Mouse (Mus musculus) CH12.LX (cell line): ENCODE data around the gene Olfr883. TPM values are rescaled to one million over a fixed set of nuclear protein-coding genes. Genes with fewer than 3 reads are reported as not detected.

Experiments used
- DNase-seq: peaks from one replicate; pipeline ENCODE4 v3.0.0-alpha.2; 2013; ENCODE audit errors: extremely low read depth
- H3K27ac ChIP-seq: 2 replicates; pipeline ENCODE4 v1.5.1; 2012; ENCODE audit warnings: low read depth, mild to moderate bottlenecking, control low read depth, moderate library complexity; ENCODE audit not compliant: insufficient read depth
- H3K27me3 ChIP-seq: replicated peaks from 2 replicates; pipeline ENCODE3; 2012; ENCODE audit warnings: inconsistent platforms
- H3K36me3 ChIP-seq, 2 experiments: replicated peaks in 1 of 2; 2 replicates each; pipeline versions ENCODE3 to v1.6.1; 2012; ENCODE audit warnings: inconsistent platforms in 1 of 2, low read length in 1 of 2, mild to moderate bottlenecking in 1 of 2, mixed read lengths in 1 of 2, moderate library complexity in 1 of 2; ENCODE audit not compliant: control insufficient read depth in 1 of 2, insufficient read depth in 1 of 2
- H3K4me1 ChIP-seq, 2 experiments: 2 replicates each; pipeline ENCODE4 v1.6.1; 2012; ENCODE audit warnings: inconsistent platforms in 1 of 2, moderate library complexity in 1 of 2; ENCODE audit not compliant: insufficient read depth in 2 of 2, control insufficient read depth in 1 of 2
- H3K4me2 ChIP-seq: 2 replicates; pipeline ENCODE4 v1.6.1; 2012; ENCODE audit warnings: low read depth, mild to moderate bottlenecking, control low read depth; ENCODE audit not compliant: poor library complexity, insufficient read depth, severe bottlenecking
- H3K4me3 ChIP-seq, 3 experiments: fragments of 150-350 bp in 1 of 3; sonication (generic) in 1 of 3; replicated peaks in 1 of 3; 2 replicates each; pipeline versions ENCODE3 to v1.5.1; 2011 to 2012; ENCODE audit warnings: low read depth in 2 of 3, low read length in 2 of 3, mild to moderate bottlenecking in 2 of 3, moderate library complexity in 2 of 3, control low read depth in 1 of 3, improper control_type of control experiment in 1 of 3, inconsistent platforms in 1 of 3, mixed read lengths in 1 of 3; ENCODE audit not compliant: poor library complexity in 1 of 3
- H3K79me2 ChIP-seq: replicated peaks from 2 replicates; pipeline ENCODE4 v1.6.1; 2012; ENCODE audit warnings: mild to moderate bottlenecking, moderate library complexity; ENCODE audit not compliant: control insufficient read depth, poor library complexity, insufficient read depth, severe bottlenecking; ENCODE audit errors: extremely low read depth
- H3K9ac ChIP-seq: 2 replicates; pipeline ENCODE4 v1.6.1; 2012; ENCODE audit warnings: low read depth, mild to moderate bottlenecking, control low read depth, moderate library complexity; ENCODE audit not compliant: insufficient read depth
- H3K9me3 ChIP-seq: replicated peaks from 2 replicates; pipeline ENCODE3; 2012; ENCODE audit warnings: low read length, inconsistent platforms, mixed read lengths
- BHLHE40 ChIP-seq: IDR thresholded peaks from 2 replicates; pipeline ENCODE4 v1.6.1; 2011; ENCODE audit warnings: mild to moderate bottlenecking, low read depth, low read length, improper control_type of control experiment
- CHD1 ChIP-seq: IDR thresholded peaks from 2 replicates; pipeline ENCODE4 v1.6.1; 2012; ENCODE audit warnings: low read depth, low read length, improper control_type of control experiment, inconsistent platforms
- CHD2 ChIP-seq: IDR thresholded peaks from 2 replicates; pipeline ENCODE4 v1.6.1; 2011; ENCODE audit warnings: low read length, improper control_type of control experiment
- ELF1 ChIP-seq: IDR thresholded peaks from 2 replicates; pipeline ENCODE4 v1.6.1; 2014; ENCODE audit warnings: low read depth, mild to moderate bottlenecking, inconsistent platforms, low read length, improper control_type of control experiment
- EP300 ChIP-seq: IDR thresholded peaks from 2 replicates; pipeline ENCODE4 v1.6.1; 2011; ENCODE audit warnings: low read length, improper control_type of control experiment
- IRF4 ChIP-seq: IDR thresholded peaks from 2 replicates; pipeline ENCODE4 v1.6.1; 2014; ENCODE audit warnings: low read depth, mild to moderate bottlenecking, inconsistent platforms, low read length, improper control_type of control experiment
- JUND ChIP-seq: conservative IDR thresholded peaks from 2 replicates; pipeline ENCODE4 v1.6.1; 2011; ENCODE audit warnings: low read depth, low read length, improper control_type of control experiment
- KAT2A ChIP-seq: IDR thresholded peaks from 2 replicates; pipeline ENCODE4 v1.6.1; 2012; ENCODE audit warnings: low read length, improper control_type of control experiment, inconsistent platforms; ENCODE audit not compliant: insufficient replicate concordance
- MAFK ChIP-seq: IDR thresholded peaks from 2 replicates; pipeline ENCODE4 v1.6.1; 2011; ENCODE audit warnings: low read length, improper control_type of control experiment; ENCODE audit not compliant: insufficient replicate concordance
- MAX ChIP-seq: IDR thresholded peaks from 2 replicates; pipeline ENCODE4 v1.6.1; 2011; ENCODE audit warnings: low read length, improper control_type of control experiment
- MAZ ChIP-seq: IDR thresholded peaks from 2 replicates; pipeline ENCODE4 v1.6.1; 2012; ENCODE audit warnings: low read depth, mild to moderate bottlenecking, inconsistent platforms, low read length, improper control_type of control experiment, moderate library complexity
- MEF2A ChIP-seq: IDR thresholded peaks from 2 replicates; pipeline ENCODE4 v1.6.1; 2014; ENCODE audit warnings: low read depth, mild to moderate bottlenecking, inconsistent platforms, low read length, improper control_type of control experiment, borderline replicate concordance
- MYC ChIP-seq: IDR thresholded peaks from 2 replicates; pipeline ENCODE4 v1.6.1; 2011; ENCODE audit warnings: low read depth, mild to moderate bottlenecking, improper control_type of control experiment, low read length
- PAX5 ChIP-seq: IDR thresholded peaks from 2 replicates; pipeline ENCODE4 v1.6.1; 2012; ENCODE audit warnings: low read length, inconsistent platforms, mixed read lengths
- TBP ChIP-seq: conservative IDR thresholded peaks from 2 replicates; pipeline ENCODE4 v1.6.1; 2011; ENCODE audit warnings: low read depth, low read length, improper control_type of control experiment
- TCF12 ChIP-seq: IDR thresholded peaks from 2 replicates; pipeline ENCODE4 v1.6.1; 2014; ENCODE audit warnings: low read depth, mild to moderate bottlenecking, inconsistent platforms, low read length, improper control_type of control experiment
- ZC3H11A ChIP-seq: IDR thresholded peaks from 2 replicates; pipeline ENCODE4 v1.6.1; 2012; ENCODE audit warnings: low read depth, mild to moderate bottlenecking, inconsistent platforms, low read length, improper control_type of control experiment
- ZMIZ1 ChIP-seq: IDR thresholded peaks from 2 replicates; pipeline ENCODE4 v1.6.1; 2012; ENCODE audit warnings: low read depth, mild to moderate bottlenecking, inconsistent platforms, low read length, improper control_type of control experiment
- ZNF384 ChIP-seq: IDR thresholded peaks from 2 replicates; pipeline ENCODE4 v1.6.1; 2012; ENCODE audit warnings: low read depth, low read length, improper control_type of control experiment, inconsistent platforms
- dilution Hi-C: fragments of 300-500 bp; cut with MboI; formaldehyde crosslinking; loops from 2 replicates; pipeline ENCODE4 v1.14.3; 2020; ENCODE audit warnings: low sequenced_read_pairs; ENCODE audit not compliant: extremely low pct_unique_long_range_greater_than_20kb, extremely low pct_ligation_motif_present
- in situ Hi-C: fragments of 300-500 bp; cut with MboI; formaldehyde crosslinking; loops from 3 replicates; pipeline ENCODE4 v1.14.3; 2019; ENCODE audit warnings: low sequenced_read_pairs, low pct_ligation_motif_present, low pct_unique_long_range_greater_than_20kb, mixed read lengths
- polyA plus RNA-seq: library from polyadenylated mRNA; unstranded; fragments of >175 nt; gene quantifications from 2 replicates; pipeline ENCODE4 v1.2.1, GENCODE M21; 2012; ENCODE audit warnings: low read depth; ENCODE audit not compliant: insufficient read length
- total RNA-seq, 2 experiments: library from RNA; depleted of rRNA; stranded (reverse); fragments of 300-350 nt in 1 of 2; fragments of >200 nt in 1 of 2; gene quantifications; 2 replicates each; pipeline ENCODE4 v1.2.3; 2012 to 2014

The Olfr883 gene
- total and polyA plus RNA-seq, 3 experiments, result not detected

DNA sequence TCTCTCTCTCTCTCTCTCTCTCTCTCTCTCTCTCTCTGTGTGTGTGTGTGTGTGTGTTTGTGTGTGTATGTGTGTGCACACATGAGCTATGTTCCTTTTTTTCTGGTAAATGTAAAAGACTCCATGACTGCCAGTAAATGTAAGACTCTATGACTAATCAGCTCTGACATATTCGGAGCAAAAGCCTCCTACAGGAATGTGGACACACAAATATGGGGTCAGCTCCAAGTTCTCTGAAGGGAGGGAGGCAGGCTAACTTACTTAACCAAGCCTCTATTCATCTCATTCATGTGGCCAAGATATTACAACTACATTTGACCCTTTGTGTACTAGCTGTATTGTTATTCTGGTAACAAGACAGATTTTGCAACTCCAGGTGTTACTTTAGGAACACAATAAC lies 25.6 kb upstream of the Olfr883 start:
- DNase-seq, result no peak
- TF ChIP-seq ZMIZ1 (no peak), IRF4 (no peak), TBP (no peak), JUND (no peak), MYC (no peak), PAX5 (no peak), KAT2A (no peak), ZNF384 (no peak), TCF12 (no peak), EP300 (no peak), MEF2A (no peak), MAZ (no peak), ZC3H11A (no peak), BHLHE40 (no peak), MAX (no peak), MAFK (no peak), CHD2 (no peak)
- TF ChIP-seq, all 38 proteins: peak for 0
- Histone ChIP-seq H3K9ac (no peak overlapping the region), H3K9me3 (no peaks in the 10 kb centered on the region), H3K27me3 (no peaks in the 10 kb centered on the region), H3K27ac (no peak overlapping the region), H3K4me3 (no peak overlapping the region), H3K79me2 (no peaks in the 10 kb centered on the region), H3K4me1 (no peaks in the 10 kb centered on the region), H3K36me3 (no peaks in the 10 kb centered on the region), H3K4me2 (no peak overlapping the region)
- dilution Hi-C loops (no loop called here), in situ Hi-C loops (no loop called here)

GRCm38 (mm10) chr9:38046255-38046654 lies 20.6 kb downstream of the Olfr883 start, which contains the start of gene Olfr884:
Gene Olfr884 (plus strand): TSS chr9:38046555.
- dilution Hi-C loops, result no loop called here
- no peak within 1 kb of the TSS for H3K4me2 ChIP-seq
- TF ChIP-seq CHD1 (no peak), ELF1 (no peak), PAX5 (no peak), CHD2 (no peak)
- TF ChIP-seq, all 38 proteins: peak for 0
- no peaks in the 10 kb centered on the region for H3K27me3 ChIP-seq
- no peak within 1 kb of the TSS for H3K9ac ChIP-seq
- in situ Hi-C loops, result no loop called here
- no peaks in the 10 kb centered on the region for H3K79me2 ChIP-seq
- H3K4me3 ChIP-seq, result no peak within 1 kb of the TSS
- H3K36me3 ChIP-seq, result no peaks in the 10 kb centered on the region
- no peak for DNase-seq
- no peak within 1 kb of the TSS for H3K27ac ChIP-seq
- H3K4me1 ChIP-seq, result no peaks in the 10 kb centered on the region
- no peaks in the 10 kb centered on the region for H3K9me3 ChIP-seq
